Mouse (Mus musculus) ES-E14 (cell line): ENCODE data around the gene Gm9117. TPM values are rescaled to one million over a fixed set of nuclear protein-coding genes. Genes with fewer than 3 reads are reported as not detected.
"Not testable (repeated sequence)": the region's sequence is repeated elsewhere in the genome, so short reads cannot be mapped to it uniquely, and the experiment has no call there.

ENCODE experiments used
- DNase-seq: peaks from one replicate; pipeline ENCODE4 v3.0.0-alpha.2; 2013; ENCODE audit warnings: low read depth, low spot score
- H3K27ac ChIP-seq: 2 replicates; pipeline ENCODE4 v1.5.1; 2012; ENCODE audit warnings: low read depth, mild to moderate bottlenecking, low read length, moderate library complexity, mixed read lengths; ENCODE audit not compliant: poor library complexity, insufficient read depth, severe bottlenecking
- H3K36me3 ChIP-seq: 2 replicates; pipeline ENCODE4 v1.6.1; 2012; ENCODE audit warnings: mild to moderate bottlenecking, low read length, moderate library complexity, mixed read lengths; ENCODE audit not compliant: control insufficient read depth, poor library complexity, insufficient read depth, severe bottlenecking
- H3K4me1 ChIP-seq, 2 experiments: fragments of 150-350 bp in 1 of 2; sonication (generic) in 1 of 2; 2 replicates each; pipeline ENCODE4 v1.6.1; 2012; ENCODE audit warnings: low read length in 2 of 2, mild to moderate bottlenecking in 1 of 2, mixed read lengths in 1 of 2; ENCODE audit not compliant: control insufficient read depth in 2 of 2, insufficient read depth in 2 of 2, poor library complexity in 1 of 2
- H3K4me3 ChIP-seq, 2 experiments: fragments of 150-350 bp in 1 of 2; sonication (generic) in 1 of 2; 2 replicates each; pipeline ENCODE4 v1.5.1; 2012; ENCODE audit warnings: low read length in 2 of 2, low read depth in 1 of 2, mild to moderate bottlenecking in 1 of 2, mixed read lengths in 1 of 2; ENCODE audit not compliant: insufficient read depth in 1 of 2, poor library complexity in 1 of 2, severe bottlenecking in 1 of 2
- H3K9ac ChIP-seq: 2 replicates; pipeline ENCODE4 v1.6.1; 2012; ENCODE audit warnings: low read depth, mild to moderate bottlenecking, low read length, mixed read lengths; ENCODE audit not compliant: poor library complexity, insufficient read depth, severe bottlenecking
- H3K9me3 ChIP-seq: fragments of 150-350 bp; sonication (generic); 2 replicates; pipeline ENCODE4 v1.6.1; 2012; ENCODE audit warnings: low read depth, mild to moderate bottlenecking, low read length; ENCODE audit not compliant: control insufficient read depth, insufficient read depth
- in situ Hi-C, 2 experiments: fragments of 600-800 bp; cut with MboI; formaldehyde crosslinking; loops; one replicate each; pipeline ENCODE4 v1.15.1; 2025; ENCODE audit warnings: low sequenced_read_pairs in 2 of 2, inconsistent platforms in 1 of 2; ENCODE audit not compliant: unreplicated experiment in 2 of 2
- total RNA-seq: library from RNA; depleted of rRNA; stranded (reverse); fragments of 300-350 nt; gene quantifications from 2 replicates; pipeline ENCODE4 v1.2.3, GENCODE M21; 2012; rRNA removed

Gene Gm9117
- total RNA-seq, result 0.48 TPM in 1 of 2 replicates, not detected in the other

DNA sequence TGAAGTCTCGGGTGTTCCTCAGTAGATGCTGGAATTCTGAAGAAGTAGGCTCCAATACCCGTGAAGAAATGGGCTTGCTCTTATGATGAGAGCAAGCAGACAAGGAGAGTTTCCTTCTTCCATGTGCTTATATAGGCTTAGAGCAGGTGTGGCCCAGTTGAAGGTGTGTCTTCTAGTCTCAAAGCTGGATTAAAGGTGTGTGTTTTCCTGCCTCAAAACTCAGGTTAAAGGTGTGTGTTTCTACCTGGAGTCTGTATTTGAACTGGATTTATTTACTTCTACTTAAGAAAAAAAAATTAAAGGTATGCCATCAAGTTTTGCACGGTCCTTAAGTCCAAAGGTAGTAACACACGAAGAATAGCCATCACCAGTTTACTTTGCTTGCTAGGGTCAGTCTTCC is at the start of gene Gm9117:
Gene Gm9117, minus strand, starts transcription at position 101 of the 400 bp plus-strand sequence.
- H3K4me1 ChIP-seq, H3K9ac ChIP-seq, DNase-seq, H3K4me3 ChIP-seq, H3K9me3 ChIP-seq, H3K27ac ChIP-seq, in situ Hi-C loops, H3K36me3 ChIP-seq: not testable (repeated sequence)

GRCm38 (mm10) chr3:93968938-93969337 is 25.6 kb upstream of the Gm9117 start:
- in situ Hi-C loops, H3K9ac ChIP-seq, H3K4me3 ChIP-seq, H3K9me3 ChIP-seq, H3K4me1 ChIP-seq, H3K36me3 ChIP-seq, H3K27ac ChIP-seq, DNase-seq: not testable (repeated sequence)

- H3K4me1 ChIP-seq, H3K36me3 ChIP-seq, H3K9me3 ChIP-seq, H3K9ac ChIP-seq, H3K4me3 ChIP-seq, H3K27ac ChIP-seq, DNase-seq, in situ Hi-C loops: not testable (repeated sequence)
These were observed 17.9 kb upstream of the Gm9117 start, which contains the start of gene Tdpoz5 for GRCm38 (mm10) chr3:93961214-93961613. Gene Tdpoz5 (minus strand): TSS chr3:93961314.

DNA sequence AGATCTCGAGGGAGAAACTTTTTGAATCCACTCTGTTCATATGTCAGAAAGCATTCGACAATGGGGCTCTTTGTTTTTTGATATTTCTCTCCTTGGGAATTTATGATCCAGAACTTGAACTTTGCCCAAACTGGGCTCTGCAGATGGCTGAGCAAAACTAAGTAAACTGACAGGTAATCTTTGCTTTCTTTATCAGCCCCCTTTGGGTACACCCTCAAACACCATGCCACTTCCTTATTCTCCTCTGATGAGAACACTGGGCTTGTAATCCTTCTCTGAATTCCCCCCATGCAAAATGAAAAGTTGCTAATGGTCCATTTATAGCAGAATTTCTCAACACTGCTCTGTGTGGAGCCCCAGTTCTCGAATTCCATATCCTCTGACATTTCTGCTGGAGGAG is 5.0 kb downstream of the Gm9117 start:
- H3K36me3 ChIP-seq, in situ Hi-C loops, H3K4me1 ChIP-seq, H3K9me3 ChIP-seq, H3K9ac ChIP-seq, H3K27ac ChIP-seq, DNase-seq, H3K4me3 ChIP-seq: not testable (repeated sequence)

Other genes starting within 250 kb of the Gm9117 start
- gene Gm5773, start 170.5 kb downstream of the Gm9117 start, total RNA-seq, result 0.49 and 0.63 TPM in 2 replicates
- 2.0 and 2.7 TPM in 2 replicates for gene Tdpoz4, start 147.1 kb downstream of the Gm9117 start, total RNA-seq
- 3.2 and 4.2 TPM in 2 replicates for gene Tdpoz3, start 117.5 kb downstream of the Gm9117 start, total RNA-seq
- gene Tdpoz5, start 17.8 kb upstream of the Gm9117 start, total RNA-seq, result 0.27 and 0.58 TPM in 2 replicates
- gene Gm9125, start 111.3 kb upstream of the Gm9117 start, total RNA-seq, result 0.26 and 0.58 TPM in 2 replicates
- 0.27 and 0.58 TPM in 2 replicates for gene Gm10697, start 129.1 kb upstream of the Gm9117 start, total RNA-seq
- gene Gm10696, start 234.7 kb upstream of the Gm9117 start, total RNA-seq, result 0.48 and 1.4 TPM in 2 replicates